Mouse (Mus musculus): ENCODE results near the gene Bdnf. TPM values are rescaled to one million over a fixed set of nuclear protein-coding genes. Genes with fewer than 3 reads are reported as not detected.

The Bdnf gene
- total and polyA plus RNA-seq, 3 experiments = 0.04 TPM; not detected in 2

GRCm38 (mm10) chr2:109735347-109735746 is 60.8 kb downstream of the Bdnf start:
- Histone ChIP-seq H3K4me3 (replicated peaks in 1 of 3; ENCODE audit: low read depth in 2 of 3, low read length in 2 of 3, poor library complexity in 1 of 3) (no peak overlapping the region), H3K4me2 (ENCODE audit: insufficient read depth, low read depth, poor library complexity, severe bottlenecking) (no peak overlapping the region), H3K27me3 (replicated peaks) (no peaks in the 10 kb centered on the region), H3K27ac (ENCODE audit: insufficient read depth, low read depth) (no peak overlapping the region), H3K9me3 (replicated peaks; ENCODE audit: low read length) (no peaks in the 10 kb centered on the region), H3K4me1 (ENCODE audit: control insufficient read depth in 1 of 2, insufficient read depth in 2 of 2) (no peaks in the 10 kb centered on the region), H3K9ac (ENCODE audit: insufficient read depth, low read depth) (no peak overlapping the region), H3K79me2 (replicated peaks; ENCODE audit: control insufficient read depth, extremely low read depth, insufficient read depth, poor library complexity, severe bottlenecking) (no peaks in the 10 kb centered on the region), H3K36me3 (replicated peaks in 1 of 2; ENCODE audit: control insufficient read depth in 1 of 2, insufficient read depth in 1 of 2, low read length in 1 of 2) (no peaks in the 10 kb centered on the region)
- in situ Hi-C loops (cut with MboI; ENCODE audit: low pct_ligation_motif_present, low pct_unique_long_range_greater_than_20kb, low sequenced_read_pairs) (no loop called here), dilution Hi-C loops (cut with MboI; ENCODE audit: extremely low pct_ligation_motif_present, extremely low pct_unique_long_range_greater_than_20kb, low sequenced_read_pairs) (no loop called here)
- no peak for DNase-seq (ENCODE audit: extremely low read depth)
- TF ChIP-seq NELFE (IDR thresholded peaks at IDR 0.05; ENCODE audit: low read depth, low read length) (no peak), KAT2A (IDR thresholded peaks at IDR 0.05; ENCODE audit: insufficient replicate concordance, low read length) (no peak), E2F4 (IDR thresholded peaks at IDR 0.05; ENCODE audit: insufficient replicate concordance, low read depth, low read length) (no peak), MAZ (IDR thresholded peaks at IDR 0.05; ENCODE audit: low read depth, low read length) (no peak), EP300 (IDR thresholded peaks at IDR 0.05; ENCODE audit: low read length) (no peak), NRF1 (IDR thresholded peaks at IDR 0.05; ENCODE audit: low read depth, low read length) (no peak), RCOR1 (conservative IDR thresholded peaks at IDR 0.05; ENCODE audit: low read depth, low read length) (no peak), PAX5 (IDR thresholded peaks at IDR 0.05; ENCODE audit: low read length) (no peak), UBTF (IDR thresholded peaks at IDR 0.05; ENCODE audit: low read depth, low read length) (no peak), MXI1 (IDR thresholded peaks at IDR 0.05; ENCODE audit: low read depth, low read length) (no peak), IRF4 (IDR thresholded peaks at IDR 0.05; ENCODE audit: low read depth, low read length) (no peak), CTCF (conservative IDR thresholded peaks at IDR 0.05 in 1 of 2, IDR thresholded peaks at IDR 0.05 in 1 of 2; ENCODE audit: low read depth in 2 of 2, low read length in 2 of 2) (no peak), USF1 (IDR thresholded peaks at IDR 0.05; ENCODE audit: low read depth, low read length) (no peak), RAD21 (IDR thresholded peaks at IDR 0.05; ENCODE audit: low read depth, low read length) (no peak), CHD1 (IDR thresholded peaks at IDR 0.05; ENCODE audit: low read depth, low read length) (no peak)

- TF ChIP-seq ETS1 (conservative IDR thresholded peaks at IDR 0.05; ENCODE audit: low read depth, low read length) (no peak), IRF4 (IDR thresholded peaks at IDR 0.05; ENCODE audit: low read depth, low read length) (no peak)
- no peaks in the 10 kb centered on the region for H3K27me3 ChIP-seq (replicated peaks)
- no peak overlapping the region for H3K4me3 ChIP-seq (replicated peaks in 1 of 3; ENCODE audit: low read depth in 2 of 3, low read length in 2 of 3, poor library complexity in 1 of 3)
- H3K36me3 ChIP-seq (replicated peaks in 1 of 2; ENCODE audit: control insufficient read depth in 1 of 2, insufficient read depth in 1 of 2, low read length in 1 of 2) = no peaks in the 10 kb centered on the region
- H3K4me1 ChIP-seq (ENCODE audit: control insufficient read depth in 1 of 2, insufficient read depth in 2 of 2) = no peaks in the 10 kb centered on the region
- no peak overlapping the region for H3K4me2 ChIP-seq (ENCODE audit: insufficient read depth, low read depth, poor library complexity, severe bottlenecking)
- no peak overlapping the region for H3K9ac ChIP-seq (ENCODE audit: insufficient read depth, low read depth)
- dilution Hi-C loops (cut with MboI; ENCODE audit: extremely low pct_ligation_motif_present, extremely low pct_unique_long_range_greater_than_20kb, low sequenced_read_pairs) = no loop called here
- in situ Hi-C loops (cut with MboI; ENCODE audit: low pct_ligation_motif_present, low pct_unique_long_range_greater_than_20kb, low sequenced_read_pairs) = no loop called here
- no peak for DNase-seq (ENCODE audit: extremely low read depth)
- H3K9me3 ChIP-seq (replicated peaks; ENCODE audit: low read length) = no peaks in the 10 kb centered on the region
- no peak overlapping the region for H3K27ac ChIP-seq (ENCODE audit: insufficient read depth, low read depth)
- H3K79me2 ChIP-seq (replicated peaks; ENCODE audit: control insufficient read depth, extremely low read depth, insufficient read depth, poor library complexity, severe bottlenecking) = no peaks in the 10 kb centered on the region
Observed at GRCm38 (mm10) chr2:109736306-109736705, 61.8 kb downstream of the Bdnf start.
